Mouse (Mus musculus): ENCODE measurements around the gene Ranbp10. TPM values are rescaled to one million over a fixed set of nuclear protein-coding genes. Genes with fewer than 3 reads are reported as not detected.
"Not testable (repeated sequence)": the region's sequence is repeated elsewhere in the genome, so short reads cannot be mapped to it uniquely, and the experiment has no call there.

Gene Ranbp10
- total RNA-seq, 2 experiments from 2014 or later = 20.1 to 24.7 TPM

- DNase-seq (ENCODE audit: low spot score in 2 of 2) = no peak
Observed at GRCm38 (mm10) chr8:105836991-105837390, 9.8 kb upstream of the Ranbp10 start.

GRCm38 (mm10) chr8:105835318-105835717 lies 8.2 kb upstream of the Ranbp10 start:
- peak; percentile 75 to 78 for DNase-seq (ENCODE audit: low spot score in 2 of 2)

GRCm38 (mm10) chr8:105833740-105834139 lies 6.6 kb upstream of the Ranbp10 start:
- DNase-seq (ENCODE audit: low spot score in 2 of 2) = not testable (repeated sequence)

GRCm38 (mm10) chr8:105826379-105826778 lies 771 bp downstream of the Ranbp10 start:
- no peak for DNase-seq (ENCODE audit: low spot score in 2 of 2)

- no peak for DNase-seq (ENCODE audit: low spot score in 2 of 2)
Observed at GRCm38 (mm10) chr8:105825506-105825905, 1.6 kb downstream of the Ranbp10 start.

- DNase-seq (ENCODE audit: low spot score in 2 of 2) = no peak
Observed at GRCm38 (mm10) chr8:105820925-105821324, 6.2 kb downstream of the Ranbp10 start.

GRCm38 (mm10) chr8:105819659-105820058 lies 7.5 kb downstream of the Ranbp10 start:
- DNase-seq (ENCODE audit: low spot score in 2 of 2) = no peak

- DNase-seq (ENCODE audit: low spot score in 2 of 2) = no peak
Observed at GRCm38 (mm10) chr8:105813241-105813640, 13.9 kb downstream of the Ranbp10 start.

GRCm38 (mm10) chr8:105812511-105812910 lies 14.6 kb downstream of the Ranbp10 start:
- DNase-seq (ENCODE audit: low spot score in 2 of 2) = no peak

- DNase-seq (ENCODE audit: low spot score in 2 of 2) = no peak
Observed at GRCm38 (mm10) chr8:105811543-105811942, 15.6 kb downstream of the Ranbp10 start.

GRCm38 (mm10) chr8:105811061-105811460 lies 16.1 kb downstream of the Ranbp10 start:
- no peak for DNase-seq (ENCODE audit: low spot score in 2 of 2)

GRCm38 (mm10) chr8:105810245-105810786 lies 16.8 kb downstream of the Ranbp10 start:
- DNase-seq (ENCODE audit: low spot score in 2 of 2) = no peak

- DNase-seq (ENCODE audit: low spot score in 2 of 2) = peak; percentile 27 to 30
Observed at GRCm38 (mm10) chr8:105808480-105808879, 18.7 kb downstream of the Ranbp10 start.

- DNase-seq (ENCODE audit: low spot score in 2 of 2) = no peak
Observed at GRCm38 (mm10) chr8:105807766-105808165, 19.4 kb downstream of the Ranbp10 start.

- no peak for DNase-seq (ENCODE audit: low spot score in 2 of 2)
Observed at GRCm38 (mm10) chr8:105805964-105806363, 21.2 kb downstream of the Ranbp10 start.

GRCm38 (mm10) chr8:105805346-105805745 lies 21.8 kb downstream of the Ranbp10 start:
- no peak for DNase-seq (ENCODE audit: low spot score in 2 of 2)

- DNase-seq (ENCODE audit: low spot score in 2 of 2) = no peak
Observed at GRCm38 (mm10) chr8:105804797-105805196, 22.4 kb downstream of the Ranbp10 start.

- DNase-seq (ENCODE audit: low spot score in 2 of 2) = no peak
Observed at GRCm38 (mm10) chr8:105801153-105801904, 25.8 kb downstream of the Ranbp10 start.

GRCm38 (mm10) chr8:105799091-105799812 lies 27.9 kb downstream of the Ranbp10 start:
- DNase-seq (ENCODE audit: low spot score in 2 of 2) = peak; percentile 64 to 69

- DNase-seq (ENCODE audit: low spot score in 2 of 2) = no peak
Observed at GRCm38 (mm10) chr8:105798408-105798807, 28.7 kb downstream of the Ranbp10 start.

GRCm38 (mm10) chr8:105795785-105796184 lies 31.4 kb downstream of the Ranbp10 start:
- DNase-seq (ENCODE audit: low spot score in 2 of 2) = no peak

GRCm38 (mm10) chr8:105794009-105794598 lies 33.0 kb downstream of the Ranbp10 start:
- DNase-seq (ENCODE audit: low spot score in 2 of 2) = no peak

Measured in adrenal gland, adult 18-20 months (tissue).